Mouse (Mus musculus): ENCODE data around the gene Foxp1.

DNA sequence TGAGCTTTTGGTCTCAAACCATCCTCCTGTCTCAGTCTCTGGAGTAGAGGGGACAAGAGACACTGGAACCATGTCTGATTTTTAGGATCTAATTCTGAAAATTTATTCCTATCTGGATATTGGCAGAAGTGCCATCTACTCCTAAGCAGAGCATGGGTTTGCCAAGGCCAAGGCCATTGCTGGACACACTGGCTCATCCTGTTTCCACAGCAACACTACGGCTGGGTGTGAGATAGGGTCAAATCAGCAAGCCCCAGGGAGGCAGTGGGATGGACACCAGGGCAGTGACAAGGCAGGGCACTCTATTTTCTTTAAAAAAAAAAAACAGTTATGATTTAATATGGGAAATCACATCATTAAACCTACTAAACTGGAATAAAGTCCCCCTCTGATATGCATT is 405.1 kb downstream of the Foxp1 start:
- TF ChIP-seq POLR2AphosphoS2 (IDR thresholded peaks at IDR 0.05; ENCODE audit: insufficient read length, low read depth) (no peak), MYOG (IDR thresholded peaks at IDR 0.05; ENCODE audit: control insufficient read depth in 1 of 3, insufficient read depth in 1 of 3, insufficient read length in 2 of 3, low read depth in 2 of 3) (no peak), TCF3 (IDR thresholded peaks at IDR 0.05; ENCODE audit: insufficient read length, low read depth) (no peak)
